Mouse (Mus musculus) cerebellum, adult 11 months (tissue): ENCODE measurements around the gene Syp.

Source experiments
- DNase-seq: peaks from one replicate; pipeline ENCODE4 v3.0.0; 2022

Gene Syp

DNA sequence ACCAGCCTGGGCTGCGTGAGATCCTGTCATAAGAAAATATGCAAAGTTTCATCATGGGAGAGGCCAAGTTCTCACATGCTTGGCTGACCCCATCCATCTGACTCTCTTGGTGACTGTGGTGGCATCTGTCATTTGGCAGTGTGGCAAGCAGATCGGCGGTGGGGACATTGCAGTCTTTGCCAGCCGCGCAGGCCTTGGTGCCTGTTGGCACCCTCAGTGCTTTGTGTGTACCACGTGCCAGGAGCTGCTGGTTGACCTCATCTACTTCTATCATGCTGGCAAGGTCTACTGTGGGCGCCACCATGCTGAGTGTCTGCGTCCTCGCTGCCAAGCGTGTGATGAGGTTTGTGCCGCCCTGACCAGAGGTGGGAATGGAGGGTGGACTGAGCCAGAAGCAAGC lies 26.5 kb downstream of the Syp start:
- DNase-seq, result peak; percentile 64

DNA sequence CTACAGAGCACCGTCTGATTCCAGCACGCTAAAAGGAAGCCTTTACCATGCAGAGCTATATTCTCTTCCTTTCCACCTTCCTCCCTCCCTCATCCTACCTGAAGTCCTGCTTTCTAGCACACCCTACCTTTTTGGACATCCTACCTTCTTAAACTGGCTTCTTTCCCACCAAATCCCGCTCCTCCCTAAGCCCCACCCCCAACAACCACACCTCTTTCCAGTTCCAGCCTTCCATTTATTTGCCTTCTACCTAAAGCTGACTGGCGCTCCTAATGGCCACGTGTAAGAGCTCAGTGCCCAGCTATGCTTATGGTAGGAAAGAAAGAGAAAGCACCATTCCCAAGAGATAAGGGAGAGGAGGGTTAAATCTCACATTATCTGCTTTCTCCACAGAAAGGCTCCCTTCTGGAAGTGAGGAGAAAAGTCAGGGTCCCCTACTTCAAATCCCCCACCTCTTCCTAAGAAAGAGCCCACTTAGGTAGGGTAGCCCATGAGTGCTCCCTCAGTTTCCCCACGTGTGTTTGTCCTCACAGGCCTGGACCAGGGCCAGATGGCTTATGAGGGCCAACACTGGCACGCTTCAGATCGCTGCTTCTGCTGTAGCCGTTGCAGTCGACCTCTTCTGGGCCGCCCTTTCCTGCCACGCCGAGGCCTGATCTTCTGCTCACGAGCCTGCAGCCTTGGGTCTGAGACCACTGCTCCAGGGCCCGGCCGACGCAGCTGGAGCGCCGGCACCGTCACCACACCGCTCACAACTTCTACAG lies 27.6 kb downstream of the Syp start:
- DNase-seq, result no peak

DNA sequence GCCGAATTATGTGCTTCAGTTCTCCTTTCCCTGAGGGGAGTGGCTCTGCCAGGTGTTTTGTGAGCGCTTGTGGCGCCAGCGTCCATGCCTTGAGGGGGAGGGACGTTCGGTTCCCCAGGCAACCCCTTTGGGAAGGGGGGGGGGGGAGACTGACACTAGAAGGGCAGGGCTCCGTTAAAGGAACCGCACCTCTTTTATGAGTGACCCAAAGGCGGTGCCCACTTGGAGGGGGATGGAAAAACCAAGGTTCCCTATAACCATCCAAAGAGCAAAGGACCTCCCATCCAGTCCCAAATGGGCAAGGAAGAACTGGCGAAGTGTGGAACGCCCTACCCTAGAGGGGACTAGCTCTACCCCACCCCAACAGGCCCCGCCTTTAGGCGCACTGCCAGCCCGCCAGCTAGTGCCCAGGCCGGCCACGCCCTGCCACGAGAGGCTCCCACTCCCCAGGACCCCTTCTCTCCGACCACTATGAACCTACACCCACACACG lies 32.2 kb downstream of the Syp start:
- no peak for DNase-seq

DNA sequence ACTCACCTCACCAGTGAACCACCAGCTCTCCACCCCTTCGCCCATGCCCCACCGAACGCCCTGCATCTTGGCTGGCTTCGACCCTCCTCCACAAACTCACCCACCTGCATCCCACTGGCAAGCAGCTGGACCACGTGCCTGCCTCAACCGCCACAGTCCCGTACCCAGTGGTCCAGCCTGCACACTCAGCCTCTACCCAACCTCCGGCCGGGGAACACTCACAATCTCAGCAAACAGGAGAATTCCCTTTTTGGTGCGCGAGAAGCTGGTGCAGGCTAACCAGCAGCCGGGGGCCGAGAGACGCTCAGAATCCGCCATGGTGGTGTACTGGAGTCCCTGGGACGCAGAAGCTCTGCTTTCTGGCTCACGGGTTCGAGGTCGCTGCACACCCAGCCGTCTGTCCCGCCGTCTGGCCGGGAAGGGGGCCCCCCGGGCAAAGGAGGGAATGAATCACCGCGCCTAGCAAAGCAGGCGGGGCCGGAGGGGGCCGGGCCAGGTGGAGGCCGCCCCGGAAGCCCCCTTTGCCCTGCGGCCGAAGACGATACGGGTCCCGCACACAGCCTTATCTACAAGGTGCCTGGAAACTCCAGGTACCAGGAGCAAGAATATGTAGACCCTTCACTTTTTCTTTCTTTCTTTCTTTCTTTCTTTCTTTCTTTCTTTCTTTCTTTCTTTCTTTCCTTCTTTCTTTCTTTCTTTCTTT lies 32.8 kb downstream of the Syp start, which contains the start of gene Plp2:
TSS of gene Plp2 (minus strand) at position 470 of the 703 bp plus-strand sequence.
- no peak for DNase-seq

DNA sequence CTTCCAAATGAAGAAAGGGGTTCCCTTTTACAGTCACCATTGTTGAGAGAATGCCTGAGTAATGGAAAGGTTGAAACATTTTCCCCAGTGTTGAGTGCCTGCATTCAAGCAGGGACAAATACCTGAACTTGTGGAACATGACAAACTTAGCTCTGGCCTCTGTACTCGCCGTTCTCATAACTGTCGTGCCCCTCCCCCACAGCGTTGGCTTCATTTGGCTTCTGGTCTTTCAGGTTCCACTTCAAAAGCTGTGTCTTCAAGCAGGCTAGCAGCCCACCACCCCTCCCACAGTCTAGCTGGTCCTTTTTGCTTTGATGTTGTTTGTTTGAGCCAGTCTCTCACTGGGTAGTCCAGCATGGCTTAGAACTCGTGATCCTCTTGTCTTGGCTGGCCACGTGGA lies 34.5 kb downstream of the Syp start:
- DNase-seq, result no peak

DNA sequence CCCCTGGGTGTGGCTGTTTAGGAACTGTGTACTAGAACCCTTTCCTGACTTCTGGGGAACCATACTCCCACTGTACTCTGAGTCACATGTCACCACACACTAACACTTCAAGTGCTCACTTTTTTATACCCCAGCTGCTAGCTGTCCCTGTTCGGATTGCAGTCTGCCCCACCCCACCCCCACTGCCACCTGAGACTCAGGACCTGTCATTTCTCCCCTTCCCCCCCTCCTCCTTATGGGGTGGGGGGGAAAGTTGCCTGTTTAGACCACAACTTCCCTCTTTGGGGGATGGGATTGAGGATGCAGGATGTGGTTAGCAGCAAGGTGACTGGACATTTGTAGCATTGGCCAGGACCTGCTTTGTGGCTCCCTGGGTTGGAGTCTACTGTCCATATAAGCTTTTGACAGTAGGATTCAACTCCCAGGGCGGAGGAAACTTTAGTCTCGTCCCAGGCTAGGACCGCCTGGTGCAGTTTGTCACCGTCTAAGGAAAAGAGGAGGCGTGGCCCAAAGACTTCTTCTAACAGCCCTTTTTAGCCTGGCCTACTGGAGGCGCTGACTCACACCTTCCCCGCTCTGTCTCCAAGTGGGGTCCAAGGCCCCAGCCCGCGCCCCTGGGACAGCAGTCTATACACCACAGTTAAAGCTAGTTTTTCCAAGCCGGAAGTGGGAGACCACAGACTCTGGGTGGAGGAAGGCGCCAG lies 35.5 kb downstream of the Syp start:
- no peak for DNase-seq

DNA sequence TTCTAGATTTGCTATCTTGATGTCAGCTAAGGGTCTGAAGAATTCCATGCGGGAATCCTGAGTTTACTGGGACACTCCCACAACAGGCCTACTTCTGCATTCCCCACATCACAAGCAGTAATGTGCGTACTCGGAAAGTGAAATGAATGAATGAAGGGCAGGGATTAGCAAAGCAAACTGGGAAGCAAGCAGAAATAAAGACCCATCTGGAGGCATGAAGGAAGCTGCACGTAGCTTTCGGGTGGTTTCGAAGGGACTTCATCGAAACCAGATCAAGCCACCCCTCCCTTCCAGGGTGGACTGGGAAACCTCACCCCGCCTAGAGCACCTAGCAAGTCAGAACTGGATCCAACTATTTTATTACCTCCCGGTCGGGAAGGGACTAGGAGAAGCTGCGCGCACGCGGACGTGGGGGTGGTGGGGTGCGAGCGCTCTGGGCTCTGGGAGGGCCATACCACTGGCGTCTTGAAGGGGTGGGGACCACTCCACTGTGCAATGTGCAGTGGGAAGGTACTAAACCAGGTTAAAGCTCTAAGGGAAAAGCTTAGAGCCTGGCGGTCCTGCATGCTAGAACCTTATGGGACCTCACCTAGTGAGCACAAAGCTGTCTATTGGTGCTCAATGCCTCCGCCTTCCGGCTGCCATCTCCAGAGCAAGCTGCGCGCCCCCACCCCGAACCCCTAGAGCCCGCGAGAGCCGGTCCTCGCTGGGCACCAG lies 36.2 kb downstream of the Syp start:
- no peak for DNase-seq

DNA sequence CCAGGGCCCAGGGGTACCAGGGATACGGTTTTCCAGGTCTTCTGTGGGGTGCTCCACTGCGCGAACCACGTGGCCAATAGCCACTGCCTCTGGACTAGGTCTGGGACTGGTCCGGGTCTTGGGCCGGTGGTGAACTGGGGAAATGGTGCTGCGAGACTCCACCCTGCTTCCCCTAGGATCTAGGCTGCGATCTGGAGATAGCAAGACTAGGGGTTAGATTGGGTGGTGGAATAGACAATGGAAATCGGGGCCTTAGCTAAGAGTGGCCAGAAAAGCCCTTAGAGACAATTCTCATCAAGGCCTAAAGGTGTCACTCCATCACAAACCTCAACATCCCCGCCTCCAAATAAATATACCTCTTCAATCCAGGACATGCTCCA lies 36.7 kb downstream of the Syp start:
- DNase-seq, result no peak

DNA sequence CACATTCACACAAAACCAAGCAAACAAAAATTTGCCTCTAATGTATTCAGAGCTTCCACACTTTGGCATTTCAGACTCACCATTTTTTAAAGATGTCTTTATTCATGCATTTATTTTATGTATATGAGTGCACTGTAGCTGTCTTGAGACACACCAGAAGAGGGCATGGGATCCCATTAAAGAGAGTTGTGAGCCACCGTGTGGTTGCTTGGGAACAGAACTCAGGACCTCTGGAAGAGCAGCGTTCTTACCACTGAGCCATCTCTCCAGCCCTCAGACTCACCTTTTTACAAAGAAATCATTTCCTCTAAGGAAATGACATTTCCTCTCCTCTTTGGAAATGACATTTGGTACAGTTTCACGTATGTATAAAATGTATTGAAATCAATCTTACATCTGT lies 40.7 kb downstream of the Syp start:
- no peak for DNase-seq

DNA sequence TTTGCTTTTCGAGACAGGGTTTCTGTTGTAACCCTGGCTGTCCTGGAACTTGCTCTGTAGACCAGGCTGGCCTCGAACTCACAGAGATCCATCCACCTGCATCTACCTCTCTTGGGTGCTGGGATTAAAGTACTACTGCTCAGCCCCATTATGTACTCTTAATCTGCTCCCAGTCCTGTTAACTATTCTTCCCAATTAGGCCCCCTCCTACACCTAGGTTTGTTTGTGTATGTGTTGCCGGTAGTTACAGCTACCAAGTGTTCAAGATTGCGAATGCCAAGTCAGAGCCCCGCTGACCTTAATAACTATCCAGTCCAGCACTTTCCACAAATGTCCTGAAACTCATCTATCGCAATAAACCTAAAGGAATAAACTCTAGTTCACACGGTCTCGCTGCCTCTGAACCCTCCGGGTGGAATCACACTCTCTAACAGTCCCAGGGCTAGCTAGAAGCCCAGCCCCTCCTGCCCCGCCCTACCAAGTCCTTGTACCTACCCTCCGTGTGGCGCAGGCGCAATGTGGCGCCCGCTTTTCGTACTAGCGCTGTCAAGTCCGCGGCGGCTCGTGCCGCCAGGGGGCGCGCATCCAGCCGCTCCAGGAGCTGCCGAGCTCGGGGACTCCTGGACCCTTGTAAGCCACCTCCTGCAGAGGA lies 41.3 kb downstream of the Syp start:
- DNase-seq, result peak; percentile 88

DNA sequence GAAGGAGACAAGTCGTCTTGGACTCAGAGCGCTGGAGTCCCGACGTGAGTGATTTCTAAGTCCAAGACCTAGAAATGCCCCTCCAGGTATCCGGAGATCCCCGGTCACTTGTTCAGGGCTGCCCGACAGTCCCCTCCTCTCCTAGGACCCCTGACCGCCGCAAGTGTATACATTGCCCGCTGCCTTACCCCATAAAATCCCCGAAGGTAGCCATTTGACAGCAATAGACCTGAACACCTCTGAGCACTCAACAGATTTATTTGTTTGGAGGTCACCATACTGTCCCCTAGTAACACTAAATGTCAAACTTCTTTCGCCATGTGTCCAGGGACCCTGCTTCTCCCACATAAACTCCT lies 41.8 kb downstream of the Syp start:
- DNase-seq, result no peak

DNA sequence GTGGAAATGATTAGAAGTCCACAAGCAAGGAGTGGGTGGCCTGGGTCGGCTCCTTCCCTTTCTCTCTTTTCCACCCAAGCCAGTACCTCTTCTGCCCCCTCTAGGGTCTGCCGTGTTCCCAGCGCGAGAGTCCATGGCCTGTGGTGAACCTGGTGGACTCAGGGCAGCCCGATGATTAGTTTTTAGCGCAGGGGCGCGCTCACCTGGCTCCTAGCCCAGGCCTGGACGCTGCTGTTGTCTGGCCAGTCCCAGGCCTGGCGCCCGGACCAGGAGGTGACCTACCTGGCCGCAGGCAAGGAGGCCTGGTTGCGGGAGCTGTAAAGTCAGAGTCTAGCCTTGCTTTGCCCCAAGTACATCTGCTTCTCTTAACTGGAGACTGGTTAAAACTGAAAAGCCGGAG lies 42.6 kb downstream of the Syp start, which contains the start of gene Magix:
TSS of gene Magix (minus strand) at position 388 of the 400 bp plus-strand sequence.
- DNase-seq, result peak; percentile 48

DNA sequence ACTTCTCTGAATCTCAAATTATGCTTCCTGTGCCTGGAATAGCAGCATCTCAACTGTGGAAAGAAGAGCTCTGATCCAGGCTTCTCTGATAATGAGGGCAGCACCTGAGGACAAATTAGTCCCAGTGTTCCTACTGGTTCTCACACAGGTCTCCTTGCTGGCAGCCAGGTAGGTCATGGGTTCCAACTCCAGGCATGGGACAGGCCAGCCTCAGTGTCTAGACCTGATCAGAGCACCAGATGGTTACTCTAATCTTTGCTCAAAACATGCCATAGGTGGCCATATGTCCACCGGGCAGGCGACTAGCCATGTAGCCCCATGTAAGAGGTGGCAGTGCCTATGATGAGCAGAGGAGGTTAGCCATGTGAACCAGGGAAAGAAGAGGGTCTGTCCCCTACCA lies 50.0 kb downstream of the Syp start:
- DNase-seq, result no peak

DNA sequence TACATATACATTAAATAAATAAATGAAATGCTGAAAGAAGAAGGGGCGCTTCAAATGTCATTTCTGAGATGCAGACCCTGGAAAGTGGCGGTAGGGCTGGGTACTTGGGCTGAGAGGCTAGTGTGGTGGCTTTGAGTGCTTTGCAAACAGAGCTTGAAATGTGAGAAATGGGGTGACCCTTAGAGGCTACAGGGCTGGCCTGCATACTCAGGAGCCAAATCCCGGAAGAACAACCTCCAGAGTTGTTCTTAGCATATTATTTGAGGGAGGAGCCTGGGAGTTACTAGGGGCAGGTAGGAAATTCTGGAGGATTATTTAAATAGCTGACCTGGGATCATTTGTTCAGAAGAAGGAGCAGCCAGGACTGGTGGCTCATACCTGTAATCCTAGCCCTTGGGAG lies 52.2 kb downstream of the Syp start:
- no peak for DNase-seq

DNA sequence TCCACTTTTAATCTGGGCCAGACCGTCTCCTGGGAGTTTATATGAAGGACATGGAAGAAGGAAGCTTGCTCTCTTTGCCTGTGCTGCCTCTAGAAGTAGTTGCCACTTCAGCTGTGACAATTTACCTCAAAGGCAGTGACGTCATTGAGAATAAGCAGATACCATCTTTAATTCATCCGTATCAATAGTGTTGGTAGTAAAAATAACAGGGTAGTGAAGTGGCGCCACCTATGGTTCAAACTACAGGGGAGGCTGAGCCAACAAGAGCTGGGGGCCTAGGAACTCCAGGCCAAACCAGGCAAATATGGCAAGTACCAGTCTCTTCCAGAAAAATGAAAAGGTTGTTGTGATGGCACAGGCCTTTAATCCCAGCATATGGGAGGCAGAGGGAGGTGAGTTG lies 54.6 kb downstream of the Syp start:
- DNase-seq, result no peak

DNA sequence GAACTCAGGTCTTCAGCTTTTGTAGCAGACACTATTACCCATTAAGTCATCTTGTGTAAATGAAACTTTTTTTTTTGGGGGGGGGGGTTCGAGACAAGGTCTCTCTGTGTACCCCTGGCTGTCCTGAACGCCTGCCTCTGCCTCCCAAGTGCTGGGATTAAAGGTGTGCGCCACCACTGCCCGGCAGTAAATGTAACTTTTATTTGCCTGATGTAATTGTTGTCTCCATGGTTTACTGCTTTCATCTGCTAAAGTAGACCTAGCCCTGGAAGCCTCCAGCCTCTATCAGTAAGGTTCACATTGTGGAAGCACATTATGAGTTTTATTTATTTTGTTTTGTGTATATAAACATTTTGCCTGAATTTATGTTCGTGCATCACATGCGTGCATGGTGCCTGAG lies 58.2 kb downstream of the Syp start:
- DNase-seq, result no peak

DNA sequence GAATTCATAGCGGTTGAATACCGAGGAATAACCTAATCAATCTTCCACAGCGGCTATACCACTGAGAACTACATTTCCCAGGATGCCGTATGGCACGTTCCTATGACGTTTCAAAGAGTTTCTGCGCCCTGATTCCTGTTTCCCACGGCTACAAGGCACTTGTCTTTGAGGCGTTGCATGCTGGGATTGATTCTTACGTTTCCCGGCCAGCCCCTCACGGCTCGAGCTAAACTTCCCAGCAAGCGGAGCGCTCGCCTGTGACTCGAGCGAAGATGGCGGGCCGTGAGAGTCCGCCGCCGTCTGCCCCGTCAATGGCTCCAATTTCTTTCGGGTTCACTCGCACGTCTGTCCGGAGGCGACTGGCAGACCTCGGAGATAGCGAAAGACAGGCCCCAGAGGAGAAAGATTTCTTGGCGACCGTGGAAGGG lies 58.7 kb downstream of the Syp start, which contains the start of gene Gpkow:
TSS of gene Gpkow (plus strand) at position 178 of the 428 bp plus-strand sequence.
- DNase-seq, result peak; percentile 75
